Mouse (Mus musculus) kidney, postnatal 14 days (tissue): ENCODE measurements at regions not wholly inside any gene's neighbourhood (a gene's known extent, or its start where the extent isn't known, plus 50 kb on each side); places are given as distances from the start of the nearest gene placed in this dataset.

Experiments used
- DNase-seq: peaks from one replicate; pipeline ENCODE4 v3.0.0; 2022; ENCODE audit warnings: mixed read lengths

GRCm38 (mm10) chr3:120897758-120898157, 273.7 kb downstream of the Rwdd3 start:
- DNase-seq: no peak

GRCm38 (mm10) chr3:120897221-120897620, 274.3 kb downstream of the Rwdd3 start:
- no peak for DNase-seq

- DNase-seq: no peak
Observed at GRCm38 (mm10) chr3:120886063-120886841, 285.2 kb downstream of the Rwdd3 start.

GRCm38 (mm10) chr3:120885401-120885800, 286.1 kb downstream of the Rwdd3 start:
- DNase-seq: no peak

GRCm38 (mm10) chr3:120884189-120884588, 287.3 kb downstream of the Rwdd3 start:
- DNase-seq: no peak

GRCm38 (mm10) chr3:120883650-120884049, 287.8 kb downstream of the Rwdd3 start:
- no peak for DNase-seq

GRCm38 (mm10) chr3:120879409-120879808, 292.1 kb downstream of the Rwdd3 start:
- DNase-seq: no peak

- DNase-seq: no peak
Observed at GRCm38 (mm10) chr3:120875740-120876139, 295.8 kb downstream of the Rwdd3 start.

GRCm38 (mm10) chr3:120865036-120865435, 306.5 kb downstream of the Rwdd3 start:
- no peak for DNase-seq

- no peak for DNase-seq
Observed at GRCm38 (mm10) chr3:120861641-120862040, 309.9 kb downstream of the Rwdd3 start.

- no peak for DNase-seq
Observed at GRCm38 (mm10) chr3:120858281-120858680, 313.2 kb downstream of the Rwdd3 start.

GRCm38 (mm10) chr3:120854322-120854721, 317.2 kb downstream of the Rwdd3 start:
- DNase-seq: no peak

GRCm38 (mm10) chr3:120843623-120844022, 327.9 kb downstream of the Rwdd3 start:
- no peak for DNase-seq

- no peak for DNase-seq
Observed at GRCm38 (mm10) chr3:120823536-120823935, 348.0 kb downstream of the Rwdd3 start.

GRCm38 (mm10) chr3:120811901-120812300, 359.6 kb downstream of the Rwdd3 start:
- no peak for DNase-seq

- no peak for DNase-seq
Observed at GRCm38 (mm10) chr3:120810527-120810926, 361.0 kb downstream of the Rwdd3 start.

GRCm38 (mm10) chr3:120810048-120810447, 361.4 kb downstream of the Rwdd3 start:
- no peak for DNase-seq

- no peak for DNase-seq
Observed at GRCm38 (mm10) chr3:120786659-120787058, 384.8 kb downstream of the Rwdd3 start.

GRCm38 (mm10) chr3:120781486-120781885, 390.0 kb downstream of the Rwdd3 start:
- DNase-seq: no peak

GRCm38 (mm10) chr3:120779091-120779490, 392.4 kb downstream of the Rwdd3 start:
- DNase-seq: peak; percentile 8

GRCm38 (mm10) chr3:120774951-120775350, 396.5 kb downstream of the Rwdd3 start:
- no peak for DNase-seq

GRCm38 (mm10) chr3:120761681-120762080, 409.8 kb downstream of the Rwdd3 start:
- no peak for DNase-seq

- DNase-seq: no peak
Observed at GRCm38 (mm10) chr3:120761223-120761622, 410.3 kb downstream of the Rwdd3 start.

GRCm38 (mm10) chr3:120748513-120748912, 423.0 kb downstream of the Rwdd3 start:
- no peak for DNase-seq

GRCm38 (mm10) chr3:120747678-120748077, 423.8 kb downstream of the Rwdd3 start:
- DNase-seq: peak; percentile 4
